Mouse (Mus musculus): ENCODE results near the gene Cdk9.

- TF ChIP-seq CTCF (IDR thresholded peaks at IDR 0.05; ENCODE audit: borderline replicate concordance, extremely low read depth, insufficient read depth, insufficient read length): no peak
- TF ChIP-seq POLR2A (IDR thresholded peaks at IDR 0.05; ENCODE audit: borderline replicate concordance, extremely low read depth, insufficient read depth, insufficient read length, poor library complexity, severe bottlenecking): no peak
Measured at GRCm38 (mm10) chr2:32665853-32666252, 47.0 kb downstream of the Cdk9 start.
